Mouse (Mus musculus): Measurements from ENCODE around the gene Ptprr. TPM values are rescaled to one million over a fixed set of nuclear protein-coding genes. Genes with fewer than 3 reads are reported as not detected.

Gene Ptprr
- polyA plus RNA-seq, 1 experiment: 0.04 TPM

- H3K79me2 ChIP-seq (ENCODE audit: control insufficient read depth, insufficient read depth): no peaks in the 10 kb centered on the region
- no peaks in the 10 kb centered on the region for H3K27me3 ChIP-seq (ENCODE audit: control insufficient read depth, insufficient read depth, insufficient read length)
- no peaks in the 10 kb centered on the region for H3K36me3 ChIP-seq (ENCODE audit: control insufficient read depth, insufficient read depth)
- TF ChIP-seq MAX (IDR thresholded peaks at IDR 0.05) (no peak), USF1 (IDR thresholded peaks at IDR 0.05; ENCODE audit: low read depth) (no peak), MYOG (IDR thresholded peaks at IDR 0.05; ENCODE audit: control insufficient read depth, extremely low read depth, insufficient read length) (no peak), FOSL1 (IDR thresholded peaks at IDR 0.05; ENCODE audit: insufficient read depth, low read length, poor library complexity, severe bottlenecking) (no peak), CEBPB (IDR thresholded peaks at IDR 0.05; ENCODE audit: low read depth) (no peak), MYOD1 (IDR thresholded peaks at IDR 0.05; ENCODE audit: control insufficient read depth, insufficient read length, low read depth) (no peak), CTCF (IDR thresholded peaks at IDR 0.05; ENCODE audit: control insufficient read depth, insufficient read depth, insufficient read length) (no peak)
- H3K79me3 ChIP-seq (ENCODE audit: low read depth): no peaks in the 10 kb centered on the region
- H3ac ChIP-seq (ENCODE audit: control insufficient read depth, insufficient read length, low read depth): no peak overlapping the region
- H3K4me3 ChIP-seq (ENCODE audit: insufficient read depth, poor library complexity, severe bottlenecking): no peak overlapping the region
Measured at GRCm38 (mm10) chr10:116235299-116235698, 217.3 kb downstream of the Ptprr start.

DNA sequence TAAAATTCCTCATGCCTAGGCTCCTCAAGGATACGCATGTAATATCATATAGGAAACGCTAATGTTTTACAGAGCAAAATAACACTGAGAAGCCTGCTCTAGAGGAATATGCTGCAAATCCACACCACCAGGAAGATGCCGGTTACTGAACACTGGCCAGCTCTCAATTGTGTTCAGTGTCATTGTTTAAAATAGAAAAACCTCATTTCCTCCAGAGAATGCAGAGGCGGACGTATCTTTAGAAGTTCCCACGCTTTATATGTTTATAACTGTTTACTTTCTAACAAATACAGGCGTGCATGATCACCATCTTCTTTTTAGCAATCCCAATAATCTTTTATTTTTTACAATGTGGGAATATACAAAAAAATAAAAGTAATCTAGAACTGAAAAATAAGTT is 224.2 kb downstream of the Ptprr start:
- H3K4me3 ChIP-seq (ENCODE audit: insufficient read depth, poor library complexity, severe bottlenecking): no peak overlapping the region
- no peaks in the 10 kb centered on the region for H3K27me3 ChIP-seq (ENCODE audit: control insufficient read depth, insufficient read depth, insufficient read length)
- TF ChIP-seq MYOD1 (IDR thresholded peaks at IDR 0.05; ENCODE audit: control insufficient read depth, insufficient read length, low read depth): no peak
- no peak for TF ChIP-seq CEBPB (IDR thresholded peaks at IDR 0.05; ENCODE audit: low read depth)
- TF ChIP-seq FOSL1 (IDR thresholded peaks at IDR 0.05; ENCODE audit: insufficient read depth, low read length, poor library complexity, severe bottlenecking): no peak
- TF ChIP-seq USF1 (IDR thresholded peaks at IDR 0.05; ENCODE audit: low read depth): no peak
- TF ChIP-seq CTCF (IDR thresholded peaks at IDR 0.05; ENCODE audit: control insufficient read depth, insufficient read depth, insufficient read length): no peak
- no peak for TF ChIP-seq MYOG (IDR thresholded peaks at IDR 0.05; ENCODE audit: control insufficient read depth, extremely low read depth, insufficient read length)
- no peak overlapping the region for H3ac ChIP-seq (ENCODE audit: control insufficient read depth, insufficient read length, low read depth)
- H3K79me3 ChIP-seq (ENCODE audit: low read depth): no peaks in the 10 kb centered on the region
- H3K79me2 ChIP-seq (ENCODE audit: control insufficient read depth, insufficient read depth): no peaks in the 10 kb centered on the region
- H3K36me3 ChIP-seq (ENCODE audit: control insufficient read depth, insufficient read depth): no peaks in the 10 kb centered on the region

DNA sequence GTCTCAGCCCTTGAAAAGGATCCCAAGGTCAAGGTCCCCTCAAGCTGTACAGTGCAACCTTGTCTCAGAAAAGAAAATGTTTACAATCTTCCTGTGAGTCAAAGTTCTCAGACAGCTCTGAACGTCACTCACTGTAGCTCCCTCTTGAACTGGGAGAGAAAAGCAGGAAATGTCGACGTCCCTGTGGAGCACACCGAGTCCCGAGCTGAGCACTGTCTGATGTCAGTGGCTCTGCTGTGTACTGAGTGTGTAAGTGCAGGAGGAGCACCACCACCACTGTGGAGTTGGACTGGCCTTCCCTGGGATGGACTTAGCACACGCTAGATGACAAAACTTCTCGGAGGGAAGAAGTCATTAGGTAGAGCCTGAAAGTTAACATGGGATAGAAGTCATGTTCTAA is 225.4 kb downstream of the Ptprr start:
- no peak for TF ChIP-seq CTCF (IDR thresholded peaks at IDR 0.05; ENCODE audit: control insufficient read depth, insufficient read depth, insufficient read length)
- TF ChIP-seq FOSL1 (IDR thresholded peaks at IDR 0.05; ENCODE audit: insufficient read depth, low read length, poor library complexity, severe bottlenecking): no peak
- TF ChIP-seq CEBPB (IDR thresholded peaks at IDR 0.05; ENCODE audit: low read depth): no peak
- TF ChIP-seq MYOG (IDR thresholded peaks at IDR 0.05; ENCODE audit: control insufficient read depth, extremely low read depth, insufficient read length): no peak
- no peak for TF ChIP-seq MYOD1 (IDR thresholded peaks at IDR 0.05; ENCODE audit: control insufficient read depth, insufficient read length, low read depth)
- TF ChIP-seq MAX (IDR thresholded peaks at IDR 0.05): no peak
- no peak for TF ChIP-seq USF1 (IDR thresholded peaks at IDR 0.05; ENCODE audit: low read depth)
- H3K27me3 ChIP-seq (ENCODE audit: control insufficient read depth, insufficient read depth, insufficient read length): no peaks in the 10 kb centered on the region
- no peaks in the 10 kb centered on the region for H3K79me3 ChIP-seq (ENCODE audit: low read depth)
- no peaks in the 10 kb centered on the region for H3K79me2 ChIP-seq (ENCODE audit: control insufficient read depth, insufficient read depth)
- H3K4me3 ChIP-seq (ENCODE audit: insufficient read depth, poor library complexity, severe bottlenecking): no peak overlapping the region
- no peaks in the 10 kb centered on the region for H3K36me3 ChIP-seq (ENCODE audit: control insufficient read depth, insufficient read depth)
- no peak overlapping the region for H3ac ChIP-seq (ENCODE audit: control insufficient read depth, insufficient read length, low read depth)

- no peaks in the 10 kb centered on the region for H3K36me3 ChIP-seq (ENCODE audit: control insufficient read depth, insufficient read depth)
- no peaks in the 10 kb centered on the region for H3K79me2 ChIP-seq (ENCODE audit: control insufficient read depth, insufficient read depth)
- no peaks in the 10 kb centered on the region for H3K79me3 ChIP-seq (ENCODE audit: low read depth)
- H3ac ChIP-seq (ENCODE audit: control insufficient read depth, insufficient read length, low read depth): no peak overlapping the region
- H3K27me3 ChIP-seq (ENCODE audit: control insufficient read depth, insufficient read depth, insufficient read length): no peaks in the 10 kb centered on the region
- TF ChIP-seq USF1 (IDR thresholded peaks at IDR 0.05; ENCODE audit: low read depth) (no peak), FOSL1 (IDR thresholded peaks at IDR 0.05; ENCODE audit: insufficient read depth, low read length, poor library complexity, severe bottlenecking) (no peak), MAX (IDR thresholded peaks at IDR 0.05) (no peak), CEBPB (IDR thresholded peaks at IDR 0.05; ENCODE audit: low read depth) (no peak), CTCF (IDR thresholded peaks at IDR 0.05; ENCODE audit: control insufficient read depth, insufficient read depth, insufficient read length) (no peak), MYOG (IDR thresholded peaks at IDR 0.05; ENCODE audit: control insufficient read depth, extremely low read depth, insufficient read length) (no peak), MYOD1 (IDR thresholded peaks at IDR 0.05; ENCODE audit: control insufficient read depth, insufficient read length, low read depth) (no peak)
- no peak overlapping the region for H3K4me3 ChIP-seq (ENCODE audit: insufficient read depth, poor library complexity, severe bottlenecking)
Measured at GRCm38 (mm10) chr10:116245632-116246031, 227.6 kb downstream of the Ptprr start.

- Histone ChIP-seq H3ac (ENCODE audit: control insufficient read depth, insufficient read length, low read depth) (no peak overlapping the region), H3K79me2 (ENCODE audit: control insufficient read depth, insufficient read depth) (no peaks in the 10 kb centered on the region), H3K4me3 (ENCODE audit: insufficient read depth, poor library complexity, severe bottlenecking) (no peak overlapping the region), H3K27me3 (ENCODE audit: control insufficient read depth, insufficient read depth, insufficient read length) (no peaks in the 10 kb centered on the region), H3K36me3 (ENCODE audit: control insufficient read depth, insufficient read depth) (no peaks in the 10 kb centered on the region), H3K79me3 (ENCODE audit: low read depth) (no peaks in the 10 kb centered on the region)
- TF ChIP-seq MYOG (IDR thresholded peaks at IDR 0.05; ENCODE audit: control insufficient read depth, extremely low read depth, insufficient read length) (no peak), FOSL1 (IDR thresholded peaks at IDR 0.05; ENCODE audit: insufficient read depth, low read length, poor library complexity, severe bottlenecking) (no peak), MYOD1 (IDR thresholded peaks at IDR 0.05; ENCODE audit: control insufficient read depth, insufficient read length, low read depth) (no peak), MAX (IDR thresholded peaks at IDR 0.05) (no peak), CTCF (IDR thresholded peaks at IDR 0.05; ENCODE audit: control insufficient read depth, insufficient read depth, insufficient read length) (no peak), CEBPB (IDR thresholded peaks at IDR 0.05; ENCODE audit: low read depth) (no peak), USF1 (IDR thresholded peaks at IDR 0.05; ENCODE audit: low read depth) (no peak)
Measured at GRCm38 (mm10) chr10:116252668-116253067, 234.7 kb downstream of the Ptprr start.

- H3K79me2 ChIP-seq (ENCODE audit: control insufficient read depth, insufficient read depth): no peaks in the 10 kb centered on the region
- no peaks in the 10 kb centered on the region for H3K79me3 ChIP-seq (ENCODE audit: low read depth)
- no peak overlapping the region for H3ac ChIP-seq (ENCODE audit: control insufficient read depth, insufficient read length, low read depth)
- no peaks in the 10 kb centered on the region for H3K36me3 ChIP-seq (ENCODE audit: control insufficient read depth, insufficient read depth)
- H3K27me3 ChIP-seq (ENCODE audit: control insufficient read depth, insufficient read depth, insufficient read length): no peaks in the 10 kb centered on the region
- TF ChIP-seq CTCF (IDR thresholded peaks at IDR 0.05; ENCODE audit: control insufficient read depth, insufficient read depth, insufficient read length) (no peak), MYOD1 (IDR thresholded peaks at IDR 0.05; ENCODE audit: control insufficient read depth, insufficient read length, low read depth) (no peak), USF1 (IDR thresholded peaks at IDR 0.05; ENCODE audit: low read depth) (no peak), CEBPB (IDR thresholded peaks at IDR 0.05; ENCODE audit: low read depth) (no peak), FOSL1 (IDR thresholded peaks at IDR 0.05; ENCODE audit: insufficient read depth, low read length, poor library complexity, severe bottlenecking) (no peak), MYOG (IDR thresholded peaks at IDR 0.05; ENCODE audit: control insufficient read depth, extremely low read depth, insufficient read length) (no peak), MAX (IDR thresholded peaks at IDR 0.05) (no peak)
- H3K4me3 ChIP-seq (ENCODE audit: insufficient read depth, poor library complexity, severe bottlenecking): no peak overlapping the region
Measured at GRCm38 (mm10) chr10:116253972-116254371, 236.0 kb downstream of the Ptprr start.
